ENCODE assay signal across 10 mouse cellular contexts in genomic region chr10:103323386-103323785, GRCm38 (mm10). TPM values are rescaled to one million over a fixed set of nuclear protein-coding genes. Genes with fewer than 3 reads are reported as not detected.
"Had no signal": no experiment of that assay in that cellular context is flagged by ENCODE, and none has a peak within 500 bp of the region (broad histone marks: within the 10 kb centered on the region; RNA-seq: fewer than 3 reads in every experiment).

No protein-coding gene starts in this region.

- DNase-seq: liver, postnatal 0 days; lung, adult 2 months; lung, postnatal 14 days; lung, postnatal 36 days; right cerebral cortex, postnatal 14 days; thymus, adult 2 months; thymus, postnatal 25 days; thymus, postnatal 4 days had no signal

RNA-seq across cellular contexts. Expression of gene Slc6a15, which starts 44.2 kb away (rescaled TPM):
- total RNA-seq: monocyte, adult 5-6 weeks; neutrophil, adult 5-6 weeks had no signal
